Mouse (Mus musculus): Measurements from ENCODE around the gene Thsd4. TPM values are rescaled to one million over a fixed set of nuclear protein-coding genes. Genes with fewer than 3 reads are reported as not detected.
"Not testable (repeated sequence)": the region's sequence is repeated elsewhere in the genome, so short reads cannot be mapped to it uniquely, and the experiment has no call there.

Gene Thsd4
- polyA plus RNA-seq, 1 experiment from 2014 or later: 3.3 TPM

GRCm38 (mm10) chr9:60180114-60180513 lies 341.7 kb downstream of the Thsd4 start:
- 73% methylated on average over 6 of the region's 6 CpGs for WGBS (ENCODE audit: insufficient replicate concordance)
- Histone ChIP-seq H3K9ac (no peak overlapping the region), H3K9me3 (replicated peaks) (no peaks in the 10 kb centered on the region), H3K27ac (no peak overlapping the region), H3K27me3 (replicated peaks) (no peaks in the 10 kb centered on the region), H3K36me3 (no peaks in the 10 kb centered on the region), H3K4me1 (no peaks in the 10 kb centered on the region), H3K4me3 (no peak overlapping the region), H3K4me2 (no peak overlapping the region)
- ATAC-seq: no peak

- Histone ChIP-seq H3K27ac (no peak overlapping the region), H3K27me3 (replicated peaks) (no peaks in the 10 kb centered on the region), H3K4me3 (no peak overlapping the region), H3K36me3 (no peaks in the 10 kb centered on the region), H3K9me3 (replicated peaks) (no peaks in the 10 kb centered on the region), H3K4me1 (no peaks in the 10 kb centered on the region), H3K4me2 (no peak overlapping the region), H3K9ac (no peak overlapping the region)
- ATAC-seq: no peak
- 72% methylated on average over 3 of the region's 3 CpGs for WGBS (ENCODE audit: insufficient replicate concordance)
Observed at GRCm38 (mm10) chr9:60176311-60176710, 345.5 kb downstream of the Thsd4 start.

- 58% methylated on average over 9 of the region's 9 CpGs for WGBS (ENCODE audit: insufficient replicate concordance)
- H3K9me3 ChIP-seq (replicated peaks); H3K27me3 ChIP-seq (replicated peaks); H3K4me1 ChIP-seq; H3K9ac ChIP-seq; H3K27ac ChIP-seq; ATAC-seq; H3K36me3 ChIP-seq; H3K4me3 ChIP-seq; H3K4me2 ChIP-seq: not testable (repeated sequence)
Observed at GRCm38 (mm10) chr9:60172459-60173060, 349.3 kb downstream of the Thsd4 start.

GRCm38 (mm10) chr9:60166990-60167389 lies 354.9 kb downstream of the Thsd4 start:
- H3K27me3 ChIP-seq (replicated peaks): no peaks in the 10 kb centered on the region
- WGBS (ENCODE audit: insufficient replicate concordance): 70% methylated on average over 4 of the region's 4 CpGs

GRCm38 (mm10) chr9:60160855-60161254 lies 361.0 kb downstream of the Thsd4 start:
- H3K9ac ChIP-seq: no peak overlapping the region
- no peaks in the 10 kb centered on the region for H3K27me3 ChIP-seq (replicated peaks)
- no peak for ATAC-seq
- no peak overlapping the region for H3K4me3 ChIP-seq
- H3K36me3 ChIP-seq: no peaks in the 10 kb centered on the region
- H3K9me3 ChIP-seq (replicated peaks): no peaks in the 10 kb centered on the region
- H3K27ac ChIP-seq: no peak overlapping the region
- no peak overlapping the region for H3K4me2 ChIP-seq
- no peaks in the 10 kb centered on the region for H3K4me1 ChIP-seq
- WGBS (ENCODE audit: insufficient replicate concordance): 40% methylated on average over 5 of the region's 5 CpGs

More at GRCm38 (mm10) chr9:60166990-60167389, 354.9 kb downstream of the Thsd4 start:
- Histone ChIP-seq H3K9ac (no peak overlapping the region), H3K36me3 (no peaks in the 10 kb centered on the region), H3K27ac (no peak overlapping the region), H3K4me3 (no peak overlapping the region), H3K4me1 (0 out of 2 replicates have a peak, but pooled peaks cover 4% of the 10 kb centered on the region), H3K4me2 (no peak overlapping the region), H3K9me3 (replicated peaks) (no peaks in the 10 kb centered on the region)
- no peak for ATAC-seq

- H3K4me3 ChIP-seq: no peak overlapping the region
- H3K27me3 ChIP-seq (replicated peaks): no peaks in the 10 kb centered on the region
- WGBS (ENCODE audit: insufficient replicate concordance): 74% methylated on average over 7 of the region's 7 CpGs
- no peak overlapping the region for H3K4me2 ChIP-seq
- no peak overlapping the region for H3K27ac ChIP-seq
- no peaks in the 10 kb centered on the region for H3K9me3 ChIP-seq (replicated peaks)
- no peak overlapping the region for H3K9ac ChIP-seq
- H3K36me3 ChIP-seq: no peaks in the 10 kb centered on the region
- no peaks in the 10 kb centered on the region for H3K4me1 ChIP-seq
- no peak for ATAC-seq
Observed at GRCm38 (mm10) chr9:60160194-60160593, 361.7 kb downstream of the Thsd4 start.

GRCm38 (mm10) chr9:60152990-60153389 lies 368.9 kb downstream of the Thsd4 start:
- H3K27ac ChIP-seq: no peak overlapping the region
- no peak overlapping the region for H3K4me2 ChIP-seq
- H3K9me3 ChIP-seq (replicated peaks): no peaks in the 10 kb centered on the region
- H3K4me3 ChIP-seq: no peak overlapping the region
- 76% methylated on average over 1 of the region's 1 CpGs for WGBS (ENCODE audit: insufficient replicate concordance)
- H3K4me1 ChIP-seq: no peaks in the 10 kb centered on the region
- no peak overlapping the region for H3K9ac ChIP-seq
- H3K36me3 ChIP-seq: no peaks in the 10 kb centered on the region
- ATAC-seq: no peak
- no peaks in the 10 kb centered on the region for H3K27me3 ChIP-seq (replicated peaks)

GRCm38 (mm10) chr9:60151897-60152627 lies 369.8 kb downstream of the Thsd4 start:
- H3K4me2 ChIP-seq: no peak overlapping the region
- no peaks in the 10 kb centered on the region for H3K27me3 ChIP-seq (replicated peaks)

GRCm38 (mm10) chr9:60150511-60150910 lies 371.3 kb downstream of the Thsd4 start:
- H3K9me3 ChIP-seq (replicated peaks): no peaks in the 10 kb centered on the region
- H3K4me2 ChIP-seq: no peak overlapping the region
- no peak overlapping the region for H3K4me3 ChIP-seq
- no peaks in the 10 kb centered on the region for H3K27me3 ChIP-seq (replicated peaks)
- ATAC-seq: no peak
- no peaks in the 10 kb centered on the region for H3K36me3 ChIP-seq
- H3K4me1 ChIP-seq: no peaks in the 10 kb centered on the region
- H3K27ac ChIP-seq: no peak overlapping the region
- H3K9ac ChIP-seq: no peak overlapping the region
- WGBS (ENCODE audit: insufficient replicate concordance): 27% methylated on average over 1 of the region's 1 CpGs

More at GRCm38 (mm10) chr9:60151897-60152627, 369.8 kb downstream of the Thsd4 start:
- Histone ChIP-seq H3K36me3 (no peaks in the 10 kb centered on the region), H3K4me3 (no peak overlapping the region), H3K9me3 (replicated peaks) (no peaks in the 10 kb centered on the region), H3K27ac (no peak overlapping the region), H3K4me1 (no peaks in the 10 kb centered on the region), H3K9ac (no peak overlapping the region)
- WGBS (ENCODE audit: insufficient replicate concordance): 65% methylated on average over 11 of the region's 11 CpGs
- ATAC-seq: no peak

- WGBS (ENCODE audit: insufficient replicate concordance): 72% methylated on average over 7 of the region's 7 CpGs
- no peak overlapping the region for H3K27ac ChIP-seq
- H3K9ac ChIP-seq: no peak overlapping the region
- no peaks in the 10 kb centered on the region for H3K27me3 ChIP-seq (replicated peaks)
- H3K4me1 ChIP-seq: no peaks in the 10 kb centered on the region
- no peaks in the 10 kb centered on the region for H3K36me3 ChIP-seq
- H3K4me2 ChIP-seq: no peak overlapping the region
- no peak for ATAC-seq
- H3K4me3 ChIP-seq: no peak overlapping the region
- H3K9me3 ChIP-seq (replicated peaks): no peaks in the 10 kb centered on the region
Observed at GRCm38 (mm10) chr9:60148988-60149387, 372.9 kb downstream of the Thsd4 start.

GRCm38 (mm10) chr9:60147401-60147800 lies 374.4 kb downstream of the Thsd4 start:
- no peak for ATAC-seq
- no peaks in the 10 kb centered on the region for H3K9me3 ChIP-seq (replicated peaks)
- H3K27ac ChIP-seq: no peak overlapping the region
- no peaks in the 10 kb centered on the region for H3K36me3 ChIP-seq
- no peak overlapping the region for H3K9ac ChIP-seq
- no peaks in the 10 kb centered on the region for H3K4me1 ChIP-seq
- WGBS (ENCODE audit: insufficient replicate concordance): 70% methylated on average over 4 of the region's 4 CpGs
- no peak overlapping the region for H3K4me3 ChIP-seq
- H3K27me3 ChIP-seq (replicated peaks): no peaks in the 10 kb centered on the region
- H3K4me2 ChIP-seq: no peak overlapping the region

- no peaks in the 10 kb centered on the region for H3K9me3 ChIP-seq (replicated peaks)
- no peaks in the 10 kb centered on the region for H3K4me1 ChIP-seq
- WGBS (ENCODE audit: insufficient replicate concordance): 78% methylated on average over 6 of the region's 6 CpGs
- H3K9ac ChIP-seq: no peak overlapping the region
- no peak overlapping the region for H3K4me2 ChIP-seq
- H3K4me3 ChIP-seq: no peak overlapping the region
- no peak for ATAC-seq
- H3K27ac ChIP-seq: no peak overlapping the region
- no peaks in the 10 kb centered on the region for H3K27me3 ChIP-seq (replicated peaks)
- no peaks in the 10 kb centered on the region for H3K36me3 ChIP-seq
Observed at GRCm38 (mm10) chr9:60143816-60144215, 378.0 kb downstream of the Thsd4 start.
